Mouse (Mus musculus): ENCODE data around the gene Exoc7. TPM values are rescaled to one million over a fixed set of nuclear protein-coding genes. Genes with fewer than 3 reads are reported as not detected.

The Exoc7 gene
- 57.5 to 66.5 TPM (median 60.3 TPM) in 4 replicates for total RNA-seq (2023; ENCODE audit: inconsistent age)

DNA sequence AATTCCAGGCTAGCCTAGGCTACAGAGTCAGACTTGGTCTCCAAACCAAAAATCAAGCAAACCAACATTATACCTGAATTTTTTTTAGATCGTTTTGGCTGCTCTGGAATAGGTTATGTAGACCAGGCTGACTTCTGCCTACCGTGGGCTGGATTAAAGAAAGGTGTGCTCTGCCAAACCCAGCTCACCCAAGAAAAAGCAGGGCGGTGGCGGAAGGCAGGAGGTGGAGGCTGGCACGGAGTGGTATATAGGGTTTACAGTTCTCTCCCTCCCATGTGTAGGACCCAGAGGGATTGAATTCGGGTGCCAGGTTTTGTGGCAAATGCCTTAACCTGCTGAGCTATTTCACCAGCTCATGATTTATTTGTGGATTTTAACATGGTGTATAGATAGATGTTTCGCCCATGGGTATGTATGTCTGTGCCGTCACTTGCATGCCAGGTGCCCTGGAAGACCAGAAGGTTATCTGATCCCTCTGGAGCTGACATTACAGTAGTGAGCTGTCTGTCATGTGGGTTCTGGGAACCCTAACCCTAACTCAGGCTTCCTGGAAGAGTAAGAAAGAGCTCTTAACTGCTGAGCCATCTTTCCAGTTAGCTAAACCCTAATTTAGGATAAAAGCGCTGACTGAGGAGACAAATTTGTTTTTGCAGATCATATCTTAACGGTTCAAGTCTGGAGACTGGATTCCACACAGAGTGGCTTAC lies at the start of gene Exoc7:
TSS of gene Exoc7 (minus strand) at position 215 of the 707 bp plus-strand sequence.

DNA sequence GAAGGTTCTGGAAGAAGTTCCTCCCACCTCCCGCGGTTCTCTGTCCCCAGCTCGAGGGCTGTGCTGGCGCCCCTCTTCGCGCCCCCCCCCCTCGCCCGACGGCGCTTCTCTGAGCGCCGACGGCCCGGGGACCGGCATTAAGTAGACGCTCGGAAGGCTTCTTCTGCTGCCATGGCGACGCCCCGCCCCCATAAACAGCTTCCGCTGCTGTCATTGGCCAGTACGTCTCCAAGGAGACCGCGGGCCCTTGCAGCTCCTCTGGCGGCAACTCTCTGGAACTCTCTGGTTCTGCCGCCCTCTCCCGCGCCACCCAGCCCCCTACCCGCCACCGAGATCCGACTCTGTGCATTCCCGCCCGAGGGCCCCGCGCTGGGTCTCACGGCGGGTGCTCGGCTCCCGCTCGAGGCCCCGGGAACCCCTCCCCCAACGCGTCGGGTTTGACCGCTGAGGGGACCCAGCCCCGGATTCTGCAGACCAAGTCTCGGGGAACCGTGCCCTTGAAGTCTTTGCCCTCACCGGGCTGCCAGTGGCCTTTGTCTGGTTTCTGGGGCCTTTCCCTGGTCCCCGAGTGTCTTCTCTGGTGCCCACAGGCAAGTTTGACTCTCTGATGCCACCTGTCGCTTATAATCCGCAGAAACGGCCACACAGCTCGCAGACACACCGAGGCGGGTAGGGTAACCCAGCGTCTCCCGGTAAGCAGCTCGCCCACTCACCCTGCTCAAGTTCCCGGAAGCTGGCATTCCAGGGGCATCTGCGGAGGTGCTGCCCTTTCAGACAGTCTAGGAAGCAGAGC lies 28.4 kb upstream of the Exoc7 start, which contains the start of gene Foxj1:
TSS of gene Foxj1 (minus strand) at position 156 of the 793 bp plus-strand sequence.

DNA sequence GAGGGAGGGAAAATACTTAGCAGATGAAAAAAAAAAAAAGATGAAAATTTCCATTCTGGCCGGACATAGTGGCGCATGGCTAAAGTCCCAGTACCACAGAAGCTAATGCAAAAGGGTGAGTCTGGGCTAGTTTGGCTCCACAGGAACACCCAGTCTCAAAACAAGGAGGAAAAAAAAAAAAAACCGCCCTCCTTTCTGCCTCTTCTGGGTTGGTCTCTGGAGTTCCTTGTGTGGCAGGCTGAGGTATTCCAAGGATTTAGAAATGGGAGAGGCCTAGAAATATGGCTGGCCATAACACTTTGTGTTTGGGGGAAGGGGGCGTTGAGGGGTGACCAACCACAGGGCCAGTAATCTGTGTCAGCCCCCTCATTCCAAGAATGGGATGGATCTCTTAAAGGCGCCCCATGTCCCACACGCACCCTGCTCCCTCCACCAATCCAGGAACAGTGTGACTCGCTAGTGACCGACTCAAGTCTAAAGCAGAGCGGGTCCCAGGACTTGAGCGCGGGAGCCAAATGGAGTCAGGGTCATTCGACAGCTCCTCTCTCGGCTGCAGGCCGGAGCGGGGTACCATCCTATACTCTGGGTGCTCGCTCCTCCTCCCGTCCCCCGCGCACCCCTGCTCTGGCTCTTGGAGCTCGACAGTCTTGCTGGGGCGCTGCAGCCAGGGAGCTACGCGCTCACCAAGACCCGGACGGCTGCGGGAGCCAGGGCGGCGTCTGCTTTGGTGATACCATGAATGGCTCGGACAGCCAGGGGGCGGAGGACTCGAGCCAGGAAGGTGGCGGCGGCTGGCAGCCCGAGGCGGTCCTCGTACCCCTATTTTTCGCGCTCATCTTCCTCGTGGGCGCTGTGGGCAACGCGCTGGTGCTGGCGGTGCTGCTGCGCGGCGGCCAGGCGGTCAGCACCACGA lies 26.0 kb downstream of the Exoc7 start, which contains the start of gene Galr2:
TSS of gene Galr2 (plus strand) at position 189 of the 913 bp plus-strand sequence.

DNA sequence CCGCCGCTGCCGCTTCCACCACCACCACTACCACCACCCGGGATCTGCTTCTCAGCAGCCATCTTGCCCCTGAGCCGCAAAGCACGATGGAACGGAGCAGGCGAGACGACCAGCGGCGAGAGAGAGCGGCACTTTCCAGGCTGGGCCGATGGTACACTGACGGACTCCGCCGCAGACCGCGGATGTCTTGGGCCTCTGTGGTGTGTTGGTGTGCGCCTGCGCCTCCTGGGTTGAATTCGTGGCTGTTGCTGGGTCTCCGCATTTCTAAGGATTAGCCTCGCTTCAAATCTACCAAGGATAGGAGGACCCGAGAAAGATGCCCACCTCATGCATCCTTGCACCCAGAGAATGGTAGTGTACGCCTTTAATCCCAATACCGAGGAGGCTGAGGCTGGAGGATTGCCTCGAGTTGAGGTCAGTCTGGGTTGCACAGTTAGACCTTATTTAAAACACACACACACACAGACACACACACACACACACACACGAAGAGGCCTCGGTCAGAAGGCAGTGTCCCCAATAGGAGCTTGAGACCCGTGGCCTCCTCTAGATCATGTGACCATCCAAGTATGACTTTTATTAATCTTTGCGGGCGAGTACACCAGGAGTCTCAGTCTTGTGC lies 32.9 kb downstream of the Exoc7 start, which contains the start of gene Srp68:
TSS of gene Srp68 (minus strand) at position 173 of the 622 bp plus-strand sequence.

Other genes starting within 250 kb of the Exoc7 start
- 58.7 to 68.2 TPM (median 59.6 TPM) in 4 replicates for gene Unc13d, start 229.3 kb downstream of the Exoc7 start, total RNA-seq (2023; ENCODE audit: inconsistent age)
- gene Wbp2, start 220.2 kb downstream of the Exoc7 start, total RNA-seq (2023; ENCODE audit: inconsistent age): 249 to 307 TPM (median 282 TPM) in 4 replicates
- 0.54 to 1.4 TPM (median 0.57 TPM) in 3 of 4 replicates, not detected in the other for gene Trim47, start 180.0 kb downstream of the Exoc7 start, total RNA-seq (2023; ENCODE audit: inconsistent age)
- 35.0 to 42.1 TPM (median 37.0 TPM) in 4 replicates for gene Trim65, start 176.1 kb downstream of the Exoc7 start, total RNA-seq (2023; ENCODE audit: inconsistent age)
- gene Mrpl38, start 168.4 kb downstream of the Exoc7 start, total RNA-seq (2023; ENCODE audit: inconsistent age): 53.7 to 79.8 TPM (median 64.1 TPM) in 4 replicates
- gene Fbf1, start 139.1 kb downstream of the Exoc7 start, total RNA-seq (2023; ENCODE audit: inconsistent age): 37.5 to 41.8 TPM (median 39.2 TPM) in 4 replicates
- 43.7 to 50.4 TPM (median 47.7 TPM) in 4 replicates for gene Ten1, start 108.4 kb downstream of the Exoc7 start, total RNA-seq (2023; ENCODE audit: inconsistent age)
- gene Acox1, start 108.2 kb downstream of the Exoc7 start, total RNA-seq (2023; ENCODE audit: inconsistent age): 22.1 to 31.2 TPM (median 24.6 TPM) in 4 replicates
- gene Evpl, start 69.2 kb downstream of the Exoc7 start, total RNA-seq (2023; ENCODE audit: inconsistent age): 0.09 to 0.26 TPM (median 0.14 TPM) in 4 replicates
- 54.6 to 63.6 TPM (median 60.0 TPM) in 4 replicates for gene Srp68, start 33.0 kb downstream of the Exoc7 start, total RNA-seq (2023; ENCODE audit: inconsistent age)
- 0.42 TPM in 1 of 4 replicates, not detected in the others for gene Galr2, start 26.3 kb downstream of the Exoc7 start, total RNA-seq (2023; ENCODE audit: inconsistent age)
- 0.99 to 2.1 TPM (median 1.2 TPM) in 4 replicates for gene Foxj1, start 28.2 kb upstream of the Exoc7 start, total RNA-seq (2023; ENCODE audit: inconsistent age)
- 36.7 to 69.1 TPM (median 49.1 TPM) in 4 replicates for gene Rnf157, start 105.8 kb upstream of the Exoc7 start, total RNA-seq (2023; ENCODE audit: inconsistent age)
- 67.5 to 79.6 TPM (median 71.8 TPM) in 4 replicates for gene Ubald2, start 126.9 kb upstream of the Exoc7 start, total RNA-seq (2023; ENCODE audit: inconsistent age)
- gene Qrich2, start 159.0 kb upstream of the Exoc7 start, total RNA-seq (2023; ENCODE audit: inconsistent age): 0.18 TPM in 1 of 4 replicates, not detected in the others
- 79.3 to 86.5 TPM (median 80.9 TPM) in 4 replicates for gene Prpsap1, start 187.0 kb upstream of the Exoc7 start, total RNA-seq (2023; ENCODE audit: inconsistent age)
- 0.27 to 0.51 TPM (median 0.36 TPM) in 4 replicates for gene Sphk1, start 223.7 kb upstream of the Exoc7 start, total RNA-seq (2023; ENCODE audit: inconsistent age)